Mouse (Mus musculus): Measurements from ENCODE around the gene Taf8.

Taf8 gene

GRCm38 (mm10) chr17:47518205-47518604 lies 16.1 kb upstream of the Taf8 start:
- no peak for DNase-seq (ENCODE audit: low read depth, low spot score)

DNA sequence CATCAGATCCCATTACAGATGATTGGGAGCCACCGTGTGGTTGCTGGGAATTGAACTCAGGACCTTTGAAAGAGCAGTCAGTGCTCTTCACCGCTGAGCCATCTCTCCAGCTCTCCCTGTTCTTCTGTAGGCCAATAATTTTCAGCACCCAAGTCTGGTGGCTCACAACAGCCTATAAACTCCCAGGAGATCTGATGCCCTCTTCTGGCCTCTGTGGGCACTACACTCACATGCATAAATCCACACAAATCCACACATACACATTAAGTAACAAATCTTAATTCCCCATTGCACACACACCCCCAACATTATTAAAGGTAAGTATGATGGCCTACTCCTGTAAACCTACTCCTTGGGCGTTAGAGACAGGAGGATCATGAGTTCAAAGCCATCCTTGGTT lies 14.1 kb upstream of the Taf8 start:
- DNase-seq (ENCODE audit: low read depth, low spot score) = peak; percentile 59

GRCm38 (mm10) chr17:47515180-47515844 lies 13.2 kb upstream of the Taf8 start:
- DNase-seq (ENCODE audit: low read depth, low spot score) = peak; percentile 72

DNA sequence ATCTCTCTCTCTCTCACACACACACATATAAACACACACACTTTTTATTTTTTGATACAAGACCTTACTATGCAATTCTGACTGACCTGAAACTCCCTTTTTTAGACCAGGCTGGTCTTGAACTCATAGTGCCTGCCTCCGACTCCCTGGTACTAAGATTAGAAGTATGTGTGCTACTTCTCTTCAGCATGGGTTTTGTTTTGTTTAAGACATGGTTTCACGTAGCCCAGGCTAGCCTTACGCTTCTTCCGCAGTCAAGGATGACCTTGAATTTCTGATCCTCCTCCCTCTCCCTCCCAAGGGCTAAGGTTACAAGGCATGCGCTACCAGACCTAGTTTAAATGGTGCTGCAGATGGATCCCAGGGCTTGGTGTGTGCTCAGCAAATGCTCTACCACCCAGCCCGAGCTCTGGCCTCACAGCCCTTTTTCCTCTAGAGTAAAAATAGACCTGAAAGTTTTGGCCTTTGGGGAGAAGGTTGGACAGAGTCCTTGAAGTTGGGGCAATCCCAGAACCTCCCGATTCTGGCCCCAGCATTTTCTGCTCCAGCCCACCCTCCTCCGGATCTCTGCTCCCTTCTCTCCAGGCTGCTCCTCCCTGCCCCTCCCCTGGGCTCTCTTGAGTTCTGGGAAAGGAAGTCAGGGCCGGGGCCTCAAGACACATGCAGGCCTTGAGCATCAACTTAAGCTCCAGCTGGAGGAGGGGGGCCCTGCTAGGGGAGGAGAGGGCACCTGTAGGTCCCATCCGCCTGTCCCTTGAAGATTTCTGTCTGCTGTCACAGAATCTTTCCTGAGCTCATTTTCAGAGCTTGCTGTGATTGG lies 11.1 kb upstream of the Taf8 start:
- no peak for DNase-seq (ENCODE audit: low read depth, low spot score)

DNA sequence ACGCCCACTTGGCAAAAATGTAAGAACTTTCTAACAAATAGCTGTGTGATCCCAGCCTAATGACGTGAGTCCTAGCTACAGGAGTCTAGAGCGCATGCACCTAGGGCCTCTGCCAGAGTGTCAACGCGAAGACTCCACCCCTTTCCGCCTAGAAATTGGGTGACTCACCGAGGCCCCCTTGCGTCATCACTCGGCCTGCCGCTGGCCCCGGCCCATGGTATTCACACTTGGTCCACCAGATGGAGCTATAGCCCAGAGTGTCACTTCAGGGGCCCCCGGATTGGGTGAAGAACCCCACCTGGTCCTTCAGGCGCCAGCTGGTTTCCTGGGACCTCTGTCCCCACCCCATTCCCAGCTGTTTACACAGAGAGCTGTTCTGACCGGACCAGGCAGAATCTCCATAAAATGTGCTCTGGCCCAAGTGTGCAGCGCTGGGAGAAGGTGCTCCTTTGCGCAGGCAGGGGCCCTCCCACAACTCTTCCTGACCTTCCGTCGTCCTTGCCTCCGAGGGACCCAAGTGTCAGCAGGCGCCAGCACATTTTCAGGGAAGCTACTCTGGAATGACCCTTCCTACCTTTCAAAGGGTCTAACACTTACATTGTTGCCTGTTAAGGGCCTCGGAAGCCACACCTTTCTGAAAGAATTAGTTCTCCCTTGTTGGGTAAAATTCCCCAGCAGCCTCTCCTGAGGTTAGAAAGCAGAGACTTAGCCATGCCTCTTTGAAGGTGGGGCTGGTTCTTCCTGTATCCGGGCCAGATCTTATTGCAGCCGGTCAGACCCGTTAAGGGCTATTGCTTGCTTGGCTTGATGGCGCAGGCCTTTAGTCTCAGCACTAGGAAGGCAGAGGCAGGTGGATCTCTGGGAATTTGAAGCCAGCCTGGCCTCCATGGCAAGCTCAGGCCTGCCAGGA lies 9.3 kb upstream of the Taf8 start:
- peak; percentile 96 for DNase-seq (ENCODE audit: low read depth, low spot score)

DNA sequence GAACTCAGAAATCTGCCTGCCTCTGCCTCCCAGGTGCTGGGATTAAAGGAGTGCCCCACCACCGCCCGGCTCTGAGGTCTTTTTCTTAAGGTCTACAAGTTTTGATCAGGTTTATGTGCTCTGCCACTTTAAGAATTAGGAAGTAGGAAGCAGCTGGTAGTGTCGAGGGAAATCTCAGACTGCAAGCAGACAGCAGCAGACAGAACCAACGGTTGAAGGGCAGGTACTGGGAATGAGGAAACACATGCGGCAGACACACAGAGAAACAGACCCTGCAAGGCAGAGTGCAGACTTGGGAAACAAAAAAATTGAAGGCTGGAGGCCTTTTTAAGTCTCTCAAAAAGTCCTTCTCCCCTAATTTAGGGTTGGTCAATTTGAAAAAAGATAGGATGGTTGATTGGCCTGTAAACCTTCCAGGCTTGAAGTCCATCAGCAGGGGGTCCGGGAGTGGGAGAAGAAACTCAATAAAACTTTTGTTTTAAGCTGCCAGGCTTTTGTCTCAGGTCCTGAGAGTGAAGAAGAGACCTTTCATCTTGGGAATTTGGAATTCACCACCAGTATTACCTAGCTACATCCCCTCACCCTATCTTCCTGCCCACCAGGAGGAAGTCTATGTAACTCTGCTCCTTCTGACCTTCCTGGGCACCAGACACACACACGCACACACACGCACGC lies 7.1 kb upstream of the Taf8 start:
- DNase-seq (ENCODE audit: low read depth, low spot score) = peak; percentile 70

- peak; percentile 94 for DNase-seq (ENCODE audit: low read depth, low spot score)
Observed at GRCm38 (mm10) chr17:47508012-47508608, 6.0 kb upstream of the Taf8 start.

DNA sequence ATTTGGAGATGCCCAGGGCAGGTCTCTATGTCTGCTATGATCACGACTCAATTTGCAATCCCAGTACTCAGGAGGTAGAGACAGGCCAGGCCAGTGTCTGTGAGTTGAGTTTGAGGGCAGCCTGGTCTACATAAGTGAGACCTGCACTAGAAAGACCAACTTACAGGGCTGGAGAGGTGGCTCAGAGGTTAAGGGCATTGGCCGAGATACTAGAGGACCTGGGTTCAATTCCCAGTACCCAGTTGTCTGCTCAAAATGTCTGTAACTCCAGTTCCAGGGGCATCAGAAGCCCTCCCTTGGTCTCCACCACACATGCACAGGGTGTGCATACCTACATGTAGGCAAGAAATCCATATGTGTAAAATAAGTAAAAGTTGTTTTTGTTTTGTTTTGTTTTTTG lies 5.4 kb upstream of the Taf8 start:
- DNase-seq (ENCODE audit: low read depth, low spot score) = no peak

DNA sequence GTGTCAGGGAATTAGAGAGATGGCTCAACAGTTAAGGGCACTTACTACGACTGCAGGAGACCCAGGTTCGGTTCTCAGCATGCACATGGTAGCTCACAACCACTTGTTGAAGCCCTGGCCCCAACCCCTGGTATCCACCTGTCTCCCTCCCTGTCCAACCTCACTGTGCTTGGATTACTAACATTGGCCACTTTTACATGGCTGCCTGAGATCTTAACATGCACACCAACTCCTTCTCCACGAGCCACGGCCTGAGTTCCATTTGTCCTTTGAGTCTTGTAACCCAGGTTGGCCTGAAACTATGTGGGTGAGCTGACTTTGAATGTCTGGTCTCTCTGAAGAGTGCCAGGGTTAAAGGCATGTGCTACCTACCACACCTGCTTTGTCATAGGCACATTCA lies 4.6 kb upstream of the Taf8 start:
- DNase-seq (ENCODE audit: low read depth, low spot score) = no peak

GRCm38 (mm10) chr17:47506042-47506441 lies 4.0 kb upstream of the Taf8 start:
- DNase-seq (ENCODE audit: low read depth, low spot score) = no peak

DNA sequence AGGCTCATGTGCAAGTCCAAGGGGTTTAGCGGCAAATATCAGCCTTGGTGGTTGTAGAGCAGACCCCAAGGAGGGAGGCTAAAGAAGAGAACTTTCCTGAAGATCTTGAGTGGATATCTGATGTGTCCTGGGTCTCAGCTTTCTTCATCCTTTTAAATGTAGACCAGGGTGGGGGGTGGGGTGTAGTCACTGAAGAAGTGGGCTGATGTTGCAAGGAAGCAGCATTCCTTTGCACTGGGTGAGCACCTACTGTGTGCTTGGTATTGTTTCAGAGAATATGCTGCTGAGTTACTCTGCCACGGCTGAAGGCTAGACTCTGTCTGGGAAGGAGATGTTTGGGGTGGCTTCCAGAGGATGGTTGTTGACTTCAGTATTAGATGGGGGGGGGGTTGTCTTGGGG lies 3.5 kb upstream of the Taf8 start:
- DNase-seq (ENCODE audit: low read depth, low spot score) = no peak

DNA sequence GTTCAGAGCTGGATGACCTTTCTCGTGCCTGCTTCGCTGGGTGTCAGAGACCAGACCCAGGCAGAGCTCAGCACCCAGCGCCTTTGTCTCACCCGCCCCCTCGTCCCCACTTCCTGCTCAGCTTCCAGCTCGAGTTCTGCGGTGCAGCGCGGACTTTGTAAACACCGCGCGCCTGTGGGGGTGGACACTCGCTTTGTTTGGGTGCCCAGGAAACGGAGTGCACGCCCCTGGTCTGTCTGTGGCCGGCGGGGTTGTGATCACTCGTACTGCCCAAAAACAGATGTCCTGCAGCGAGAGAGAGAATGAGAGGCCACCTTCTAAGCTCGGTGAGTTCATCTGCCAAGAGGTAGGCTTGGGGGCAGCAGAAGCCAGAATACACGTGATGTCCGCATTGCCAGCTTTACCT lies 2.9 kb upstream of the Taf8 start, which contains the start of gene Ccnd3:
Gene Ccnd3, plus strand, starts transcription at position 111 of the 406 bp plus-strand sequence.
- peak; percentile 82 for DNase-seq (ENCODE audit: low read depth, low spot score)

DNA sequence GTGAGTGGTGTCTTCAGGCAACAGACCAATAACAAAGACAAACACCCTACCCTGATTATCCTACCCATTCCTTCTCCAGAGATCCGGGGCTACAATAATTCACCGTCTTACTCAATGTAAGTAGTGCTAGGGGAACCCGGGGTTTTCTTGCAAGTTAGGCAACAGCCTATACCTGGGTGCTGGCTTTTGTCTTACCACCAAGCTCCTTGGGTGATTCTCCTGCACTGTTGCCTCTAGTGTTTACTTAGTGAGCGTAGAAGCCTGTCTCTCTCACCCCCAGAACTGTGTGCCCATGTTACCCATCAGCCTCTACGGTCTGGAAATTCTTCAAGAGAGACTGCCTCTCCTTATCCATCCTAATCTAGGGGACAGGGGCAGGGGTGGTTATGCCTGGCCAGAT lies 2.1 kb upstream of the Taf8 start:
- peak; percentile 45 for DNase-seq (ENCODE audit: low read depth, low spot score)

DNA sequence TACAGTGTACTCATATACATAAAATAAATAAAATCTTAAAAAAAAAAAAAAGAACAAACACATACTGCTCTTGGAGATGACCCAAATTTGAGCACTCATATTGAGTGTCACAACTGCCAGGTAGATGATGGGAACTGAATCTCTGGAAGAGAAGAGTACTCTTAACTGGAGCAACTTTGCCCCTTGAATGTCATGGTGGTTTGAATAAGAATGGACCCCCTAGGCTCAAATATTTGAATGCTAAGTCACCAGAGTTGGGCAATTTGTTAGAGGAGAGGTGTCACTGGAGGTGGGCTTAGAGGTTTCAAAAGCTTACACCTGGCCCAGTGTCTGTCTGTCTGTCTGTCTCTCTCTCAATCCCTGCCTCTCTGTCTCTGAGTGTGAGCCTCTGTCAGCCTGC lies 1.6 kb upstream of the Taf8 start:
- no peak for DNase-seq (ENCODE audit: low read depth, low spot score)

DNA sequence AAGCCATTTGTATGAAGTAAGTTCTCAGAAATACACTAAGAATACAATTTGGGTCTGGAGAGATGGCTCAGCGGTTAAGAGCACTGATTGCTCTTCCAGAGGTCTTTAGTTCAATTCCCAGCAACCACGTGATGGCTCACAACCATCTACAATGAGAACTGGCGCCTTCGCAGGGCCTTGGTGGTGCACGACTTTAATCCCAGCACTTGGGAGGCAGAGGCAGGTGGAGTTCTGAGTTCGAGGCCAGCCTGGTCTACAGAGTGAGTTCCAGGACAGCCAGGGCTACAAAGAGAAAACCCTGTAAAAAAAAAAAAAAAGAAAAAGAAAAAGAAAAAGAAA lies 584 bp upstream of the Taf8 start:
- DNase-seq (ENCODE audit: low read depth, low spot score) = peak; percentile 37

- no peak for DNase-seq (ENCODE audit: low read depth, low spot score)
Observed at GRCm38 (mm10) chr17:47501531-47501930, 561 bp downstream of the Taf8 start.

GRCm38 (mm10) chr17:47494132-47494531 lies 8.0 kb downstream of the Taf8 start:
- no peak for DNase-seq (ENCODE audit: low read depth, low spot score)

DNA sequence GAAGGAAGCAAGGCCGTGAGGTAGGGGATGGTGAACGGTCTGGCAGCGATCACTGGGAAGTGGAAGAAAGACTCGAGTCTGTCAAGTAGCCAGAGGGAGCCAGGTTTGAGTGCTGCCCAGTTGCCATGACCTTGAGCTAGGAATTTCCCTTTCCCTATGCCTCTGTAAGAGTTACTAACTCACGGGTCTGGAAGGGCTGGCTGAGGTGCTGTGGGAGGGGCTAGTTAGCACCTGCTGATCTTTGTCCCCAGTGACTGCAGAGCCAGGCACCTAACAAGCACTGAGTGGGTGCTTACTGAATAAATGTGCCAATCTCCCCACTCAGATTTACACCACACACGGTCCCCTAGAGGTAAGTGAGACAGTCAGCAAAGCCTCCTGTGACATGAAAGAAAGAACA lies 8.4 kb downstream of the Taf8 start:
- DNase-seq (ENCODE audit: low read depth, low spot score) = no peak

- no peak for DNase-seq (ENCODE audit: low read depth, low spot score)
Observed at GRCm38 (mm10) chr17:47492731-47493130, 9.4 kb downstream of the Taf8 start.

- DNase-seq (ENCODE audit: low read depth, low spot score) = no peak
Observed at GRCm38 (mm10) chr17:47490791-47491190, 11.3 kb downstream of the Taf8 start.

DNA sequence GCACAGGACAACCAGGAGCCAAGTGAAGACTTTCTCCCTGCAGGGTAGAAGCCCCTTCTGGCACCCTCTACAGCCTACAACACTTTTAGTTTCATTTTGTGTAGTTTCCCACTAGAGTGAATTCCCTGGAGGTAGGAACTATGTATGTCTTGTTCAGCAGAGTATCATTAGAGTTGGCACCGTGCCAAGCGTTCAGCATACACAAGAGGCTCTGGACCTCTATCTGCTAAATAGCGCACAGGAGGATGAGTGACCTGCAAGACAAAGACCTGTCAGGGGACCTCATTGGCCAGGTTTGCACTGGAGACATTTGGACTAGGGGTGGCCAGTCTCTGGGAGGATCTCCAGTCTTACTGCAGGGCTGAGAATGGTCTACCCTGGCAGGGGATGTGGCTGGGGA lies 16.3 kb downstream of the Taf8 start:
- DNase-seq (ENCODE audit: low read depth, low spot score) = peak; percentile 44

Data from A20 (cell line).